Mouse (Mus musculus) cerebellum, adult 8-10 months (tissue): ENCODE measurements at regions not wholly inside any gene's neighbourhood (a gene's known extent, or its start where the extent isn't known, plus 50 kb on each side); places are given as distances from the start of the nearest gene placed in this dataset.

Experiments
- DNase-seq: peaks from one replicate; pipeline ENCODE4 v3.0.0; 2022

DNA sequence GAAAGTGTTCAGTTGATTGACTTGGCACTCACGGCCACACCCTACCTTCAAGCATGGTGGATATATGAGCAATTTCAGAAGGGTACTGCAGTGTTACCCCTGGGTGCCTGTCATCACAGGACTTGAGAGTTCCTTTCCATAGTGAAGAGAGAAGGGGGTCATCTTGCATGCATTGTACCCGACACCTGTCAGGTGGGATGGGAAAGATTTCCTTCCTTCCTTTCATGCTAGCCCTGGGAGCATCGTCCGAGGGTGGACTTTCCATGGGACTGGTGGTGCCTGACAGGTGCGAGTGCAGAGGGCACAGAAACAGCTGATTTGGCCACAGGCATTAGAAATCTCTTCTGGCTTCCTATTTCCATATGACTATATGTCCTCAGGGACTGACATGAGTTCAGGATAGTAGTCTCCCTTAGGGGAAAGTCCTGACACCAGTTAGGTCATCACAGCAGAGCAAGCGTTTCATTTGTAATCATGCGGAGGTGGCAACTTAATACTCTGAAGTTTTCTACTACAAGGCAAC lies 342.1 kb upstream of the Id2 start:
- DNase-seq = no peak

DNA sequence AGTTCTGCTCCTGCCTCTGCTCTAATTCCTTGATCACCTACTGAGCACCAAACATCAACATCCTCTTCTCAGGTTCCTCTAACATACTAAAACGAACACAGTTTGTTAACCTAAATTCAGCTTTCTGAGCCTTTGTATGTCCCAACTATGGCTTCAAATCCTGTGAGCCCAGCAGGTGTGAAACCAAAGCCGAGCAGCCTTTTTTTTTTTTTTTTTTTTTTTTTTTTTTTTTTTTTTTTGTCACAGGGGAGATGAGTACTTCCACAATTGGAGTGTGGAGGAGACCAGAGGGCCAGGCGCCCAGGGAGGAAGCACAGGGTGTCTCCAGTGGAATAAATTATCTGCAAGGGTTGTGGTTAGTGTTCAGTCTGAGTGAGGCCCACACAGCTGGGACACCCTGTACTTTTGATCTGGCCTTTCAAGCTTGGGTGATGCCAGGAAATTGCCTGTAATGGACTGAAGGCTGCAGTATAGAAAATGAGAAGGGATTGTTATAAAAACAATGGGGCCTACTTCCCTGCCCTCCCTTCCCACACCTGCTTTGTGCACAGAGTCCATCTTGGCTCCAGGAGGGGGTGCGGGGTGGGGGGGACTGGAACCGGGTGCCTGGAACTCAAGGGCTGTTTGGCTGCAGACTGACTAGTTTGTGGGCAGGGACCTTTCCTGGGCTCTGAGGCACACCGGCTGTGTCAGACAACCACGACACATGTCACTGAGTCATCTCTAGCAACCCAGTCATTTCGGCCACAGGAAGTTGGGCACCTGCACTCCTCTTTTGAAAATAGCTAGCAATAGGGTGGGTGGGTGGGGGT lies 341.5 kb upstream of the Id2 start:
- no peak for DNase-seq

DNA sequence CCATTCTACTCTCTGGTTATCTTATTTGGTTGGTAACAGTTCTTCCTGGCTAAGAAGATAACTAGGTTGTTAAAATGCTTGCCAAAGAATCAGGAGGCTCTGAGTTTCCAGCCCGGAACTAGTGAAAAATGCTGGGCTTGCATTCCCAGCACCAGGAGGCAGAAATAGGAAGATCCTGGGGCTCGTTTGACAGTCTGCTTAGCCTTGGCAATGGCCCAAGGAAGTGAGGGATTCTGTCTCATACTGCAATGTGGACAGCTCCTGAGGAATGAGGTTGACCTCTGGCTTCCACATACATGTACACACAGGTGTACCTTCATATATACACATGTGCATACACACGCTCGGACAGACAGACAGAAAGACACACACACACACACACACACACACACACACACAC lies 340.6 kb upstream of the Id2 start:
- no peak for DNase-seq

DNA sequence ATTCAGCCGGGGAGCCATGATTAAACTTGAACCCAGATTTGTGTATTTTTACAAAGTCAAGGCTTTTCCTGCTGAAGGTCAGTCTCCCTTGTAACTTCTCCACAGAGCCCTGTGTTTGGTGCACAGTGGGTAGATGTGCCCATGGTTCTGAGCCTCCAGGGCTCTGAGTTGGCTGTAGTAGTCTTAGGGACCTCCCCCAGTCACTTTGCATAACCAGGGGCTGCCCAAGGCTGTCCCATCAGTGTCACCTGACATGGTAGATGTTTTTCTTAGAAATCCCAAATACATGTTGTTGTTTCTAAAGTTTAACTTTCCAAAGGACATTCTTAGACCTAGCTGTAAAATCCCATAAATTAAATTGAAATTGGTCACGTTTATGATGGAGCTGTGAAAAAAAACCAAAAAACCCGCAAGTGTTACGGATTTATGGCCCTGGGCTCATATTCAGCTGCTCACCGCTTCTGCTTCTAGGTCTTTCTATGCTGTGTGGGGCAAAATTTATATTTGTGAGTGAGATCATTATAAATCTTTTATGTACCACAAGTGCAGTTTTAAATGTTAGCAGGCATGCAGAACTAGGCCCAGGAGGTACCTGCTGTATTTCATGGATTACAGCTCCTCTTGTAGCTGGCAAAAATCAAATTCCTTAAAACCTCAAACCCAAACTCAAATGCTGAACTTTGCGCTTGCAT lies 339.4 kb upstream of the Id2 start:
- DNase-seq = no peak

DNA sequence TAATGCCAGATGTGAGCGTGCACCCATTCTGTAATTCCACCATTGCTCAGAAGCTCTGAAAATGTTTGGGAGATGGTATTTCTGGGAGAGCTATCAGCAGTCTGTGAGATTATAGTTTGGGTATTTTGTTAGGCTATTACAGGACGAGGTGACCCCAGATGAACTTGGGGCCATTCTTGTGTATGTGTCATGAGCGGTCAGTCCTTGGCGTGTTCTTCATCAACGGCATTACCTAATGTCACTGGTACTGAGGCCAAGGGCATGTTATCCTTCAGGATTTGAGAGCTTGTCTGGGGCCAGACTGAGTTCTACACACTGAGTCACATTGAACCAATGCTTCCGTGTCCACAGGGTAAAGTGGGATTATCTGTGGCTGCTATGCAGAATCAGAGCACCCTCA lies 335.9 kb upstream of the Id2 start:
- no peak for DNase-seq

DNA sequence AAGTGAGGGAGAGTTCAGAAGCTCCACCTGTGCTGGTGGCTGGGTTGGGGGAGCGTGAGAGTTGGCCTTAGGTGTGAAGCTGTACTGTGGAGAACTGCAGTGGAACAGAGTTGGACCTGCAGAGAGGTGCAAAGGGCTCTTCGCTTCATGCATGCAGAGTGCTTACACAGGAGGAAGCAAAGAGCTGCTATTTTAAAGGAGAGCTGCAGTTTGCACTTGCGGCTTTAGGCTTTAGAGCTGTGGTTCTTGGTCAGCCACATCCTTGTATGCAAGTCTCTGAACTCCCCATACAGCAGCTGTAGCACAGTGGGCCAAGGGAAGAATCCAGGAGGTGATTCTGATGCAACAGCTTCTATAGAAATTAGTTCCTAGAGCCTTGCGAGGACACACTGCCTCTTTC lies 334.0 kb upstream of the Id2 start:
- no peak for DNase-seq

DNA sequence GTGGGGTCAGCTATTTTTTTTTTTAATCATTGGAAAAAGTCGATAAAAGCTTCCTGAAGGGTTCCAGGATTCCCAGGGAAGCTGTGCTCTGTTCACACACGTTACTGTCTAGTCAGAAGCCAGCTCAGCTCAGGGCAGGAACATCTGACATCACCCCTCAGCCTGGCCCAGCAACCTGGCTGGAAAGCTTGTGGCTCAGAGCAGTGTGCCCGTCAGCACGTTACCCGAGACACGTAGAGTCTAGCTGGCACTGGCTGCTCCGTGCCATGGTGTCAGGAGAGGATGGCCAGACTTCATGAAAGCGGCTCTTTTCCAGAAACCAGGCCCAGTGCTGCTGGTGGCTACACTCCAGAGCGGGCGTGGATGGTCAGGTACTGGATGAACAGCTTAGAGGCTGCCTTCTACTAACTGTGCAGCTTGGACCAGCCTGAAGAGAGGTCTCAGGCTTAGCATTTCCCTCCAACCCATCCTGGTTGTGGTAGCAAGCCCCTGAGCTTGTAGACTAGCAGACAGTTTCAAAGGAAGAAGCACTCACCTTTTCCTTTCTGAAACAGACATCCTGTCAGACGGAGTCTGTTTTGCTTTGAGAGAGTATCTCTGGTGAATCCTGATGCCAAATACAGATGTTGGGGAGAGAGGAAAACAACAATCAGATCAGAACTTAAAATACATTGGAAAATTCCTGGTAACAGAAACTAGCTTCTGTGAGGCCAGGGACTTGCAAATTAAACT lies 331.1 kb upstream of the Id2 start:
- DNase-seq = no peak

DNA sequence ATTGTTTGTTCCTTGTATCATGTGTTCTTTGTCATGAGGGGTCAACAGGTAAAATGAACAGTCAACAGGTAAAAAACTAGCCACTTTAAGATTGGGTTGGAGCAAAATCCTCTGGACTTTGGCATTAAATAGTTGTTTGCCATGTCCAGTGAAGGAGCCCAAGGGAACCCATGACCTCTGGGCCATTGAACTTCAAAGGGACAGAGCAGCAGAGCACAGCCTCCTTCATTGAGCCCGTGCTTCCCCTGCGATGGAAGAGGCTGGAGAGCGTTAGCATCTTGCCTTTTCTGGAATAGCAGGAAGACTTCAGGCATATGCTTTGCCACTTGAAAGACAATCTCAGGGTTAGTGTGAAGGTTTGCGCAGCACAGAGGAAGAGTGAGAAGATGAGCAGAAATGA lies 320.4 kb upstream of the Id2 start:
- no peak for DNase-seq

DNA sequence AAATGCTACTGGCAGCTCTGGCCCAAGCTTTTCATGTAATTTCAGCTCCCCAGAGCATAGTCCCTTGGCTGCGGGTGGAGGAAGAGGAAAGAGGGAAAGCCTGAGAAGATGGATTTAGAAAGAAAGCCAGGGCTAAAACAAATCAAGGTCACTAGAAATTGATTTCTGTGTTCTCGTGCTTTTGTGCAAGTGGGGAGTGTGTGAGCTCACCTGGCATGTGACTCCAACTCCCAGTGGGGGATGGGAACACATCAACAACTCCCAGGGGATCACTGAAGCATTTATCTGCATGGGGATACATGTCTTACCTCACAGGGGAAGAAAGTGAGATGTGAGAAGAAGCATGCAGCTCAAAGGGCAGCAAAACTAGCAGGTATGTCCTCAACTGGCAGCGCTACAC lies 319.6 kb upstream of the Id2 start:
- DNase-seq = no peak

DNA sequence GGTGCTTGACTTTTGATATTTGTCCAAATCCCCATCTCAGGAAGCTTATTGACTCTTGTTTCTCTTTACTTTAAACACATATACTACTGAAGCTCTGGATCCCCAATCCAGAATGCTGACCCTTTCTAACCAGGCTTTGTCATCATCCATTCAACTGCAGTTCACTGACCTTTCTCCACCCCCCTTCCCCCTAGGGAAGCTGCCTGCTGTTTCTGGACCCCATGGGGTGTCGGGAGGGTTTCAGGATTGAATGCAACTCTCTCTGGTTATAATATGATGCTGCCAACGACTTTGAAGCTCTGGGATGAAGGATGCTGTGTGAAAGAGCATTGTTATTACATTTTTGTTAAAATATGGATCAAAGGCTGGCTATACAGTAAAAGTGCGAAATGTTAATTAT lies 318.7 kb upstream of the Id2 start:
- no peak for DNase-seq

DNA sequence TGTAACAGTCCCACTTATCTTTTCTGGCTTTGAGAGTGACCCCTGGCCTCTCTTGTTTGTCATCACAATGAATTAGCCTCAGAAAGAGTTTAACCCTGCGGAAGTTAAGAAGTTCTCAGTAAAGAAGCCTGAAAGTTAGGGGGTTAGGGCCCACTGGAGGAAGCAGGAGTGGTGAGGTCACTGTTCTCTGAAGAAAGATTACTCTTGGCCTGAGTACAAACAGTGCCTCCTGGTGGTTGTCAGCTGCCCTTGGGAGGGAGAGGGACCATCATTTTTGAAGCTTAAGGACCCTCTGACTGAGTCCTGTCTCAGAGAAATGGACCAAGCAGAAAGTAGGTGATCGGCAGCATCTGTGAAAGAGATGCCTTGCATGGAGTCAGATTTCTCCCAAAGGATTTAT lies 318.3 kb upstream of the Id2 start:
- DNase-seq = no peak

DNA sequence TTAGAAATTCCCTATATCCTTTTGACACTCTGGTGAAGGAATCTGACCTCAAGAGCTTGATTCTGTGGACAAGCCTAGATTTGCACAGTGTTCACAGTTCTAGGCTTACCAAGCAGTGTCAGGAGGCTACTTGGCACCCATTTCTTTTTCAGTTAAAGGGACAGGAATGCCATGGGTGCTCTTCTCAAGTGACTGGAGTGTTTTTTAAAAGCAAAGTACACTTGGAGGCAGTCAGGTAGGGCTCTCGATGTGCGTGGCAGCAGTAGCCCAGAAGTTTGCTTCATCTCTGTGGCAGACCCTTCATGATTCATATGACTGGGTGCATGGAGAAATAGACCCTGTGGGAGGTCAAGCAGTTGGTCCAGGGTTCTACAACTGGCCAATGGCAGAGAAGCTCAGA lies 310.4 kb upstream of the Id2 start:
- DNase-seq = no peak

DNA sequence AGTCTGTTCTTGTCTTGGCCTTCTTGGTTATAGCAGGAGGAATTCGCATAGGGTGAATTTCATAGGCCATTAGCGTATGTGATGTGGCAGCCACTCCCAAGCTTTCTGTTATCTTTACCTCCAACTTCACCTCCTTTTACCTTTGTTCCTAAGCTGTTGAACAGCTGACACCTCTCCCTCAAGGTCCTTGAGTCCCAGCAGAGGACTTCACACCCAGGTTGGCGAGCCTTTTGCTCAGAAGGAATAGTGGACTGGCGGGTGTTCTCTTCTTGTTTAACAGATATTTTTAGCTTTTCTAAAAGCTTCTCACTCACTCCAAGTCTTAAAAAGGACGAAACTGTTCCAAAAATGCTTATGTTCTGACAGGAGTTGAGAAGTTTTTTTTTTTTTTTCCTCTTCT lies 303.4 kb upstream of the Id2 start:
- DNase-seq = no peak

DNA sequence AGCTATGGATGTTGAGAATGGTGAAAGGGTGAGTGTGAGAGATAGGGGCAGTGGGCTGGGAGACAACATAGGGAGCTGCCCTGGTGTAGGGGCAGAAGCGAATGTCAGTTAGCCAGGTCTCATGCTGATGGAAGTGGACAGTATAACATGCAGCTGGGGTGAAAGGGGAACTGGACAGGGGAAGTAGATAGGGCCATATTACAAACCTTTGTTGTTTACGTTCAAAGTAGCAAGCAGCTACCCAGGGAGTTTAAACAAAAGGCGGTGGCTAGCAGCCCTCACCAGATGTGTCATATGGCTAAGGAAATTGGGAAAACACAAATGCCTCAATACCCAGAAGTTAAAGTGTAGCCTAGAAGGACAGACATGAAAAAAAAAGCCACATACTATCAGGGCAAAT lies 301.8 kb upstream of the Id2 start:
- DNase-seq = no peak

DNA sequence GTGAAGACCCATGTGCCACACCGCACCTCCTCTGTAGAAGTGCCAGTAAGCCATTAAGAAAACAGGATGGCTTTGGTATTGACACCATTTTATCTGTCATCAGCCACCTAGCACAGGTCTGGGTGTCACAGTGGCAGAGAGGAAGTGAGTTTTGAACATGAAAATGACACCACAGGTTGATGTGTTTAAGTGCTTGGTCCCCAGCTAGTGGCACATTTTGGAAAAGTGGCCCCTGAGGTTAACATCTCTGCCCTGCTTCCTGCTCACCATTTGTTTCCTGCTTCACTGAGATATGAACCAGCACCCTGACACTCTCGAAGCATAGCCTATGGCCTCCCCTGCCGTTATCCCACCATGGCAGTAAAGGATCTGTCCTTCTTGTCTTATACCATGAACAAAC lies 297.4 kb upstream of the Id2 start:
- no peak for DNase-seq

DNA sequence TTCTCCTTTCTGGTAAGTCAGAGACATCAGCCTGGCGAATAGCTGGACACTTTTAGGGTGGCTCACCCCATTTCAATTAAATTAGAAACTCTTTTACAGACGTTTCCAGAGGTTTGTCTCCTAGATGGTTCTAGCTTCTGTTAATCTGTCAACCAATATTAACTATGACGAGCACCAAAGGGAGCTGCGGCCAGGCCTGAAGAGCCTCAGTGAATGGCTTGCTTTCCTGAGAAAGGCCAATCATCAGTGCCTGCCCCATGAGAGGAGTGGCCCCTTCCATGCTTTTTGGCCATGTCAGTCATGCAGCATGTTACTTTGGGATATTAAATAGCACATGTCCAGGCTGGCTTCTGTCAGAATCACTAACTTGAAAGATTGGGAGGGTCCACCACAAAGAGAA lies 296.6 kb upstream of the Id2 start:
- no peak for DNase-seq

DNA sequence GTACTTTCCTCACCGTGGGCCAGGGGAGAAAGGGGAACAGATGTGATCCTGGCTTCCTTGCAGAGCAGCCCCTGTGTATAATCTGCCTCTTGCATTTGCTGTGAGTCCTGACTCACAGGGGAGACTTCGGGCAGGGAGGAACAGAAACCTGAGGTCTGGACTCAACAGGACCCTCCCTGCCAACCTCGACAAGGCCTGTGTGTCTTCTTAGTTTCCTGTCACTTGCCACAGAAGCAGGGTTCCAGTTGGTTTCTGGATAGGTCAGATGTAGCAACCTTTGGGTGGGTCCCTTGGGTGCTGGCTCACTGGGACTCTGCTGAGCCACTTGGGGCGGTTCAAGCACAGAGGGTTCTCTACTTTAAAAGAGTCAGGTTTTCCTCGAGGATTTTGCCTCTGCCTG lies 292.3 kb upstream of the Id2 start:
- no peak for DNase-seq

DNA sequence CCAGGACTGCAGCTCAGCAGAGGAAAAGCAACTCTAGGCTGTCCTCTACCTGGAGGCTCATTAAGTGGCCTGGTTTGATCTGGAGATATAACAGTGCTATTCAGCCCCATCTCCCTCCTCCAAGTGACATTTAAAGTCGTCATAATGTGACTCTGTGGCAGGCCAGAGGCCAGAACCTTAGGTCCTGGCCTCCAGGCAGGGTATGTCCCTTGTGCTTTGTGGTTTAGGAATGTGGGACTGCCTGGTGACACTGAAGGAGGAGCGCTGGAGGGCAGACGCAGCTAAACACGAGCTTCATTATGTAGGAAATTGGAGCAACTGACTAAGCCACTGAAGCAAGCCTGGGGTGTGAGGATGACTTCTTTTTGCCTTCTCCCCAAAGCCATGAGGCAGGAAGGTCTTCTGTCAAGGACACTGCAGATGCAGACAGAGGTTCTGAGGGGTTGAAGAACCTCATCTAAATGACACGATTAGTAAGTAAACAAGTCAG lies 290.9 kb upstream of the Id2 start:
- no peak for DNase-seq

DNA sequence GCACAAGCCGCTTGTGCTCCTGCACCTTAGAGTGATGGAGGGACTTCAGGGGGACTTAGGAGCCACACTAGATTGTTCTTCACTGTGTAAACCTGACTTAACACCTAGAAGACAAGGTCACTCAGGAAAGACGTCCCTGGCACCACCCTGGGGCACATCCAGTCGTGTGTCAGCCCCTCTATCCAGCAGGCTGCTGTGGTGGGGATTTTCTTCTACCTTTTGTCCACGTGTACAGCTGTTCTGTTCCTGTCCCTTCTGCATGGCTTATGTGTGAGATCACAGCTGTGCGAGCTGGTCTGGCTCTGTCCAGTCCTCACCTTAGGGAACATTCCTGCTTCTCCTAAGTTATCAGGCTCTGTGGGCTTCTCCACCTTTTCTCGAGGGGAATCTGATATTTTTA lies 286.0 kb upstream of the Id2 start:
- DNase-seq = no peak

DNA sequence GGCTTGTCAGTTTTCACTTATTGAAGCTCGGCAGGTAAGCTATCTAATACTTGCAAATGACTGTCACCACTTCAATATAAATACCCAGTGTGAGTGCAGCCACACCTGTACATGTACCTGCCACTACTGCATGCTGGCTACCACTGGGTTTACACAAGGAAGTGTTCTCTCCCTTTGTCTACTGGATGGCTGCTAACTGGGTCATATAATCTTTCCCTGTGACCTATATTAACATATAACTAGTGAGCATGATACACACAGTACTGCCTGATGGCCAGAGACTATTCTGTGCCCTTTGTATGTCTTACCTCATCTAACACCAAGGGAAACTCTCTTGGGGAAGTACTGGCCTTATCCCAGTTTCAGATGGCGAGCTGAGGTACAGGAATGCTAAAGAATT lies 285.5 kb upstream of the Id2 start:
- no peak for DNase-seq

DNA sequence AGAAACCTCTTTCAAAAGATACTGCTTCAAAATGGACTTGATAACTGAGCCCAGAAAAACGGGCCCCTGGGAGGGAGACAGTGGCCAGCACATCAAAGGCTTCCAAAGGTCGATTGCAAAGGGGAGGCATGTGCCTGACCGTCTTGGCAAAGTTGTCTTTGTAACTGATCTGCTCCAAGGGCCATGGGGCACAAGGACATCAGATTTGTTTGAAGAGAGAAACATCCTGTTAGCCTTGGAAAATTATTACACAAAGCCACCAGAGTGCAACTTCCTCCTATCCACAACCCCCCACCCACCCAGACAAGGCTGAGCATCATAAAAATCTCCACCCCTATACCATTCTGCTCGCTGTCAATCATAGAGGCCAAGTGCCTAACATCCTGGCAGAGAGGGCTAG lies 284.7 kb upstream of the Id2 start:
- no peak for DNase-seq

DNA sequence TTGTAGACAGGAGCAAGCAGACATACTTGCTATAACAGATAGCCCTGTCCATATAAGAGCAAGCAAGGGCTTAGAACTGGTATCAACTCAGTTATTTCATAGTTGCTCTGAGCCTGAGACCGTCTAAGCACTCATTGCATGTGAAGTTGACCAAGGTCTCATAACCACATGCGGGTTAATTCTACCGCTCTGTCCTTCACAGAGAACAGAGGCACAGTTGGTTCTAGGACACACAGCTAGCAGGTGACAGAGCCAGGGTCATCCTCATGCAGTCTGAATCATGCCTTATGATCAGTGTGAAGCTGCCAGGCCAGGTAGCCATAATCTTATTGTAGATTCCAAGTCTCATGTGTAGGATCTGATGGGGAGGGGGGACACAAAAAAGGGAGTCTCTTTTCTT lies 283.1 kb upstream of the Id2 start:
- DNase-seq = no peak

DNA sequence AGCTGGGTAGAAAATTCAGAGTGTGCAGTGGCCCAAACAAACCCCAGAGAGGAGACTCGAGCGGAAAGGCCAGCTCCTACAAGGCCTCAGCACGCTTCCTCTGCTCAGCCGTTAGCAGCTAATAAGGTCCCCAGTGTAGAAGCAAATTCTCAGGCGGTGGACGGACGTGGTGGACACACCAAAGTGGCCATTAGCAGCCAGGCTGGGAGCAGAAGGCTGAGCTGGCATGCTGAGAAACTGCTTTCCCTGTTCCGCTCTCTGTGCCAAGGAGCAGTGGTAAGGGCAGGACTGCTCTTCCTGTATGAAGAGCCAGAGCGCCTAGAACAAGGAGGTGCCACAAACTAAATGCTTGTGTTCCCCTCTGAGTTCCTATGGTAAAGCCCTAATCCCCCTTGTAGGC lies 282.1 kb upstream of the Id2 start:
- peak; percentile 7 for DNase-seq
